Mouse (Mus musculus) heart, adult 9 months (tissue): Measurements from ENCODE around the gene Grid1.

Experiments used
- DNase-seq, 2 experiments: peaks; one replicate each; pipeline ENCODE4 v3.0.0; 2022; ENCODE audit warnings: low spot score in 2 of 2

The Grid1 gene

GRCm38 (mm10) chr14:35374374-35374773, 554.5 kb downstream of the Grid1 start:
- no peak for DNase-seq

DNA sequence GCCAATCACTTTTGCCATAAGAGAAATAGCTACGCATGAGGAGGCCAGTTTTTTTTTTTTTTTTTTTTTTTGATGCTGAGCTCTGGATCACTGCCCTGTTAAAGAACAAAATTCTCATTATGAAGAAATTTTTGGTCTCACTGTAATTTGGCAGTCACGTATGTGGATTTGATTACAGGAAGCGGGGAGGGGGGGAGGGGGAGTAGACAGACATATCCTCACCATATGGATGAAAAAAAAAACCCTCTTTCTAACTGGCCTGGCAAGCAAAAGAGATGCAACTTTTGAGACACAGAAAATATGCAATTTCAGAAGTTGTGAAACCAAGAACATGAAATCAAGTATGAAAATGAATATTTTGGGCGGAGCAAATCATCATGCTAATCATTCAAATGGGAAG, 573.7 kb downstream of the Grid1 start:
- DNase-seq, result no peak

DNA sequence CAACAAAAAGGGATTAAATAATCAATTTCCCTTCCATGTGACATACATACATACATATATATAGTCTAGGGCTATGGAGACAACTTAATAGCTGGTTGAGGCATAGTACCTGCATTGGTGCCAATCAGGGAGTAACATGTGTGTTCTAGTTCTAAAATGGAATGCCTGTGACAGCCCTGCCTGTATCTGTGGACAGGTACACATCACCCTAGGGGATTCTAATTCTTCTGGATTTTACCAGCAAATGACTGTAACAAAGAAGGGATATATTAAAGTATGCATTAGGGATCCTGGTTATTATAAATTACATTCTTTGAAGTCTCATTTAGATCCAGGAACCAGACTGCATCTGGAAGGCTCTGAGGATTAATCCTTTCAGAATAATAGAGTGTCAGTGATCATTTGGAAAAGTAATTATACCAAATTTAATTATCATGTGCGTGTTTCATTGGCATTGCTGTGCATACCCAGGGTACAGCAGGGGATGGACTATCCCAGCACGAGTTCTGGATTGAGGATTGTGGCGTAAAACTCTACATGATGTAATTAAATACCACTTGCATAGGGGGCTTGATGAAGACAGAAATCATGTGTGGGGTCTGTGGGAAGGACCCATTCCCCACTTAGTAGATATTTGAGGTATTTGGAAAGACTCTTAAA, 584.5 kb downstream of the Grid1 start:
- DNase-seq, result no peak

- no peak for DNase-seq
These were observed 610.4 kb downstream of the Grid1 start for GRCm38 (mm10) chr14:35430259-35430658.

DNA sequence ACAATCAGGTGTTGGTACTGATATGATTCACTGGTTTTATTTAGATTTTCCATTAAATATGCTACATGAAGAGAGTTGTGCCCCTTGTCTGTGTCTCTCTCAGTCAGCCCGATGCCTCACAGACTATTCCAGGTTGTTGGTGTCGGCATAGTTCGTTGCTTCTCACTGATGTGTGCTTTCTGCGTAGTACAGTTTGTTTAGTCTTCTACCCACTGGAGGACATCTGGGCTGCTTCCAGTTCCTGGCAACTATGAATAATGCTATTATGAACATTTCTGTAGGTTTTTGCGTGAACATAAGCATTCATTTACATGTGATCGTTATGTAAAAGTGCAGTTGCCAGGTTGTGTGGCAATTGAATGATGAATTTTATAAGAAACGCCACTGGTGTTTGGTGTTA, 633.8 kb downstream of the Grid1 start:
- no peak for DNase-seq

DNA sequence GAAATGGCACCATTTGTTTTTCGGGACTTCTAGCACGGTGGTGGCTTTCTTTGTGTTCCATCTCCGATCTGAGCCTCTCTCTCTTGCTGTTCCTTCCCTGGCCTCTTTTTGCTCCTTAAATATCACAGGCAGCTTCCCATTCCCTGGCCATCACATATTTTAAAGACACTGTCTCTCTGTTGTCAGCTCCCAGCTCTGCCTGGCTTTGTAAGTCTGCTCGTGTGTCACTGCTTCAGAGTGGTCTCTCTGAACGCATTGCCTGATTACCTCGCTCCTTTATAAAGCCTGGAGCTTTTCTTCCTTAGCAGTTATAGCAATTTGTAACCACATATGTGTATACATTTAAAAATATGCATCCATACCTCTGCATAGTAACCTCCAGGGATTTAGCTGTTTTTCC, 648.3 kb downstream of the Grid1 start:
- DNase-seq, result no peak

DNA sequence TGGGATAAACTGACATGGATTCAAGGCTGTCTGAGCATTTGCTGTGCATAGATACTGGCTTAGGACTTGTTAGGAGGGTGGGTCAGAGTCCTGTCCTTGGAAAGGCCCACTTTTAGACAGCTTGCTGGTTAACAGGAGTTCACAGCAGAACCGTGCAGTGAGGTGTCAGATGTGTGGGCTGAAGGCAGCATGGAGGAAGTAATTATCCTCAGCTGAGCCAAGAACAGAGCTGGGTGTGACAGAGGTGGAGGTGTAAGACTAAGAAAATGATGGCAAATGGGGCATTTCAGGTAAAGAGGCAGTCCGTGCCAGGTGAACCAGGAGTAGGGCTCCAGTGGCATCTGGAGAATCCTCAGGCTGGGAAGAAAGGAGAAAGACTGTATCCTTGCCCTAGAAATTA, 666.1 kb downstream of the Grid1 start:
- no peak for DNase-seq

- DNase-seq, result no peak
These were observed 682.4 kb downstream of the Grid1 start for GRCm38 (mm10) chr14:35502324-35502723.

DNA sequence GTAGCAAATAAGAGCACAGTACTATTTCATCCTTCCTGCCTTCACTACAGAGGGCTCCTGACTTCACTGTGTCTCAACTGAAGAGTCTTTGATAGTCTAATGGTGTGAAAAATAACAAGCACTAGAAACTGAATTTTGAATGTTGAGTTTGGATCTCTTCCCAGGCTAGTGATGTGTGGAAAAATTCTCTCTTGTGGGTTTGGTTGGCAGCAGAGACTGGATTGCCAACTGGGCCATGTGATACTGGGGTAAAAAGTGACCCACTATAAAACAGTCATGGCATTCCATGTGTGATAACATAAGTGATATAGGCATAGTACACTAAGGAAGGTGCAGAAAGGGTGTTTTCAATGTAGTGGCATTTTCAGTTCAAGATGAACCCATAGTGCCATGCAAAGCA, 699.5 kb downstream of the Grid1 start:
- DNase-seq, result no peak

GRCm38 (mm10) chr14:35538835-35539234, 718.9 kb downstream of the Grid1 start:
- no peak for DNase-seq

DNA sequence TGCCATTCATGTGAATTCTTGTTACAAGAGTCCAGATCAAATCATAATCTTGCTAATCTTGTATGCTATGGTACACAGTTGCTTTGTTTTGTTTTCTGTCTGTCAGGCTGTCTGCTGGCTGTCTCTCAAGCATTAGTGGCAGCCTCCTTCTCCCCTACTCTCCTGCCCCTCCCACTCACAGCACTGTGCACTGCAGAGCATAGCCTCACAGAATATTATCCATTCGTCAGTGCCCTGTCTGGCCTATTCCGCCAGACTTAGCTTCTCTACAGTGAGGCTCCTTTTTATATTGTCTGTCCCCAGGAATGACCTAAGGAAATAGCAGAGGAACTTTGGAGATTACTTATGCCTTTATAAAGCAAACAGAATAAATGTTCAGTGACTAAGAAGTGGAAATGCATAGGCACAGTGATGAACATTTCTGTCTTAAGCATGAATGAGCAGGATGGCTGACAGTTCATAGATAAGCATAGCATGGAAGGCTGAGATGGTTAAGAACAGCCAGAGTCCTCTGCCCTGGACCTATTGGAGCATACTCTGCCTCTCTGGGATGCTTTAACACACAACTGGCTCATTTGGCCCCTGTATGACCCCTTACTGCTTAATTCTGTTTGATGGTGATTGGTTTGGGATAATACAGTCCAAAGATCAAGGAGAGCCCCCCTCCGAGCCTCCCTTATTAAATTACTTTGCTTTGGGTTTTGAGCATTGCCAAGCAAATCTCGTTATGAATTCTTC, 721.5 kb downstream of the Grid1 start:
- DNase-seq, result no peak

DNA sequence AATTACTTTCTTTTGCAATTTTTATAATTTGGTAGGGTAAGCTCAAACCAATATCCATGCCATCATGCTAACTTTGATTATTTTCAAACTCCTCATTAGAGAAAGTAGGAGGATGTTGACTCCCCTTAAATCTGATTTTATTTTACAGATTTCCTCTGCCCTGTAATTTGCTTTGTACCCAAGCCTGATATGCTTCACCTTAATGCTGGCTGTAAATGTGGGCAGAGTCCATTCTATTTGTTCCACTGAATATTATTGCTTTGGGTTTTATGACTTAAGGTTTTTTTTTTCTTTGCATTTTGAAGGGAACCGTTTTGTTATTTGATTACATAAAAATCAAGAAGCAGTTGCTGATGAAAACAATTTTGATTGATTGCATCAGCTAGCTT, 722.1 kb downstream of the Grid1 start:
- no peak for DNase-seq

DNA sequence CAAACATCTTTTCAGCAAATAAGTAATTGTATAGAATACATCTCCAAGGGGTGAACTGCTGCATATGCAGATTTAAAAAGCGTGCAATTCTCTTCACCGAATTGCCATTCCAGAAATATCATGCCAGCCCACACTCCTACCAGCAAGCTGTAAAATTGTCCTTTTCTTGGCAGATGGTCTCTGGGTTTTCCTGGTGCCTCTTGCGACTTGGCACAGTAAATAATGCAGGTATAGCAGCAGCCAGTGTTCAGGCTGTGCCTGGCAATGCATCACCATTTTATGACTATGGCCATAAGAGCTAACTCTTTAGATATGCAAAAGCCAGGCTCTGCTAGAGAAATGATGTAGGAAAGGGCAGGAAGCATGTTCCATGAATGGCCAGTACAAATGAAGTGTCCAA, 734.4 kb downstream of the Grid1 start:
- DNase-seq, result no peak

DNA sequence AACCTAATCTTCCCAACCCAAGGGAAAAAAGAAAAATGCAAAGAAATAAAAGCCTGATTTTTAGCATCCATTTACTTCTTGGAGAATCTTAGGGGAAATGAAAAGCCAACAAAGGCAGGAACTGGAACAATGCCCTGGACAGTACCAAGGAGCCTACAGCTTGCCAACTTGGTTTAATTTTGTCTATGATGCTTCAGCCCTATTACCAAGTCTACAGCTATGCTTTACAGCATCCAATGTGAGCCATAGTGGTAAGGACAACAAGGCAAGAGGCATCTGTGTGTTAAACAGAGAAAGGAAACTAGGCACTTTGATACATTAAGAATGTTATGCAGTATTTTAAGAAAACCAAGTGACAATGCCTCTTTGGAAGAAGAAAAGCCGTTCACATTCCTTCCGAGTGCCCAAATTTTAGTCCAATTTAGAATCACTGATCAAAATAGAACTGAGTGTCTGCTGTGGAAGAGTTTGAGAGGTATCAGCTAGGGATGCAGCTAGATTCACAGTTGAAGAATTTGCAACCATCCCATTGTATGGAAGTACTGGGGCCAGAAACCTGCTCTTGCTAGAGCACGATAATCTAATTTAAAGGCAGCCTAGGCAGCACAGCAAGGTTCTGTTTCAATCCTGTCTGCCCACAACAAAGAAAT, 741.5 kb downstream of the Grid1 start:
- DNase-seq, result no peak

- DNase-seq, result no peak
These were observed 753.1 kb downstream of the Grid1 start for GRCm38 (mm10) chr14:35572991-35573502.

GRCm38 (mm10) chr14:35574489-35574888, 754.6 kb downstream of the Grid1 start:
- no peak for DNase-seq

- no peak for DNase-seq
These were observed 755.4 kb downstream of the Grid1 start for GRCm38 (mm10) chr14:35575285-35575684.

- DNase-seq, result no peak
These were observed 805.8 kb downstream of the Grid1 start for GRCm38 (mm10) chr14:35625749-35626148.
